Mouse (Mus musculus) kidney, embryonic 15.5 days (tissue): Measurements from ENCODE around the gene Stat5a. TPM values are rescaled to one million over a fixed set of nuclear protein-coding genes. Genes with fewer than 3 reads are reported as not detected.

Experiments used
- ATAC-seq: fragments of 200-750 bp; cut with Nextera tagmentation; replicated peaks from 2 replicates; pipeline ENCODE4 v1.8.0; 2017; ENCODE audit warnings: moderate TSS enrichment; ENCODE audit not compliant: low FRiP score
- H3K27ac ChIP-seq: fragments of 300-500 bp; sonication (generic); 2 replicates; pipeline ENCODE4 v1.5.1; 2015; ENCODE audit warnings: mild to moderate bottlenecking, inconsistent platforms
- H3K27me3 ChIP-seq: fragments of 300-500 bp; sonication (generic); 2 replicates; pipeline ENCODE4 v1.6.1; 2015; ENCODE audit warnings: inconsistent platforms
- H3K36me3 ChIP-seq: fragments of 300-500 bp; sonication (generic); 2 replicates; pipeline ENCODE4 v1.6.1; 2015; ENCODE audit warnings: inconsistent platforms
- H3K4me1 ChIP-seq: fragments of 300-500 bp; sonication (generic); 2 replicates; pipeline ENCODE4 v1.6.1; 2015; ENCODE audit warnings: inconsistent platforms
- H3K4me2 ChIP-seq: fragments of 300-500 bp; sonication (generic); 2 replicates; pipeline ENCODE4 v1.6.1; 2015; ENCODE audit warnings: moderate library complexity, mild to moderate bottlenecking, inconsistent platforms
- H3K4me3 ChIP-seq: fragments of 300-500 bp; sonication (generic); replicated peaks from 2 replicates; pipeline ENCODE4 v1.5.1; 2015; ENCODE audit warnings: mild to moderate bottlenecking, inconsistent platforms
- H3K9ac ChIP-seq: fragments of 300-500 bp; sonication (generic); 2 replicates; pipeline ENCODE4 v1.6.1; 2015; ENCODE audit warnings: mild to moderate bottlenecking, inconsistent platforms
- H3K9me3 ChIP-seq: fragments of 300-500 bp; sonication (generic); replicated peaks from 2 replicates; pipeline ENCODE4 v1.6.1; 2016; ENCODE audit warnings: inconsistent platforms
- WGBS: fragments of 180-500 bp; shearing (Covaris S2); methylation state at CpG from one replicate; pipeline ENCODE4 v1.1.7; 2015; ENCODE audit warnings: mixed read lengths; 5-methylcytosine and 5-hydroxymethylcytosine counted together
- polyA plus RNA-seq: library from polyadenylated mRNA; unstranded; fragments of >200 nt; fragmentation: Nextera tagmentation; extraction: Ambion mirVana; gene quantifications from 2 replicates; pipeline ENCODE4 v1.2.1, GENCODE M21; 2015

Stat5a gene
- polyA plus RNA-seq, 1 experiment from 2014 or later: 3.1 TPM

DNA sequence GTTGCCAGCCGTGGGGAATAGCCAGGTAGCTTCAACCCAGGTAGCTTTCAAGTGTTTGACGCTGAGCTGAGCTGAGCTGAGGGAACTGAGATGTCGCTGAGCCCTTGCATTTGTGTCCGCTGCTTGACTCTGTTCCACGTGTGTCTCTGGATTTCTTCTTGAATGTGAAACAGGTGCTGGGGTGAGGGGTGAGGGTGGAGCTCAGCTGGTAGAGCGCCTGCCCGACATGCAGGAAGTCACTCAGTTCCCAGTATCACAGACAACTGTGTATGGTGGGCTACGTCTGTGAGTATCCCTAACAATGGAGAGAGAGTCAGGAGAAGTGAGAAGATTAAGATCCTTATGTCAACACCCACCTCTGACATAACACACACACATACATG, 11.8 kb downstream of the Stat5a start:
- Histone ChIP-seq H3K4me3 (no peak overlapping the region), H3K9ac (no peak overlapping the region), H3K4me1 (0 out of 2 replicates have a peak, but pooled peaks cover 3% of the 10 kb centered on the region), H3K27me3 (no peaks in the 10 kb centered on the region), H3K27ac (no peak overlapping the region), H3K9me3 (no peaks in the 10 kb centered on the region), H3K4me2 (no peak overlapping the region), H3K36me3 (no peaks in the 10 kb centered on the region)
- no peak for ATAC-seq
- WGBS: 80% methylated on average over 8 of the region's 8 CpGs

DNA sequence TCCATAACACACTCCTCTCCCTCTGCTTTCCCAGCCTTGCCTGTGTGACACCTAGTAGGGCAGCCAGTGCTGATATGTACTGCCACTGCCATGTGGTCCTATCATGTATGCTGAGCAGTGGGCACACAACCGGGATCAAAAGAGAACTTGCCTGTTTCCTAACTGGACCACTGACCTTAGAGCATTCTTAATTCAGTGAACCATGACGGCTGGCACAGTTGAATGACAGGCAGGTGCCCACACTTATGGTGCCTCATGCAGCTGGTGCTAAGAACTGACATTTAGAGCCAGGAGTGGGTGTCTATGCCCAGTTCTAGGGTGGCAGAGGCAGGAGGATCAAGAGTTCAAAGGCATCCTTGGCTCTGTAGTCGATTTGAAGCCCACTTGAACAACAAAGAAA, 16.6 kb downstream of the Stat5a start:
- Histone ChIP-seq H3K27ac (no peak overlapping the region), H3K36me3 (no peaks in the 10 kb centered on the region), H3K9ac (no peak overlapping the region), H3K9me3 (no peaks in the 10 kb centered on the region), H3K27me3 (no peaks in the 10 kb centered on the region), H3K4me2 (no peak overlapping the region), H3K4me3 (no peak overlapping the region), H3K4me1 (0 out of 2 replicates have a peak, but pooled peaks cover 3% of the 10 kb centered on the region)
- no peak for ATAC-seq
- 63% methylated on average over 3 of the region's 3 CpGs for WGBS

DNA sequence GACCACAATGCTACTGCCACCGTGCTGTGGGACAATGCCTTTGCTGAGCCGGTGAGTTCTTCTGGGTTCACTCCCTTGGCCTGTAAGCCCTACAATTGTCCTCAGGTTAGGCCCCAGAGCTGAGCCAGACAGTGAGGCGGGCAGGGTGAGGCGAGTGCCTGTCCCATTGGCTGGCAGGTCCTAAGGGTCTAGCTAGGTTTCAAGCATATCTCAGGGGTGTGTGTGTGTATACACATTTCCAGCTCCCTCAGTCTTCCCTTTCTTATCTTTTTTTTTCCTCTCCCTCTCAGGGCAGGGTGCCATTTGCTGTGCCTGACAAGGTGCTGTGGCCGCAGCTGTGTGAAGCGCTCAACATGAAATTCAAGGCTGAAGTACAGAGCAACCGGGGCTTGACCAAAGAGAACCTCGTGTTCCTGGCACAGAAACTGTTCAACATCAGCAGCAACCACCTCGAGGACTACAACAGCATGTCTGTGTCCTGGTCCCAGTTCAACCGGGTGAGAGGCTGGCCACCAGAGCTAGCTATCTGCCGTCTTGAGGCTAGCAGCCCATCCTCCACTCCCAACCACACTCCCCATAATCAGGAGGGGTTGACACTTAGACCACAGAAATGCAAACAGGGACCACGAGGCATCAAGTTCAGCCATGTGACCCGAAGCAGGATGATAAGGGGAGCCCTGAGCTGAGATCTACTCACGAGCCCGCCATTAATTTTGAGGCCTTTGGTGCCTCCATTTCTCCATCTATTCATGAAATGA, 20.3 kb downstream of the Stat5a start:
- H3K27me3 ChIP-seq: no peaks in the 10 kb centered on the region
- H3K36me3 ChIP-seq: no peaks in the 10 kb centered on the region
- no peaks in the 10 kb centered on the region for H3K9me3 ChIP-seq
- no peak for ATAC-seq
- H3K4me1 ChIP-seq: 0 out of 2 replicates have a peak, but pooled peaks cover 3% of the 10 kb centered on the region
- H3K4me2 ChIP-seq: no peak overlapping the region
- WGBS: 80% methylated on average over 15 of the region's 15 CpGs
- no peak overlapping the region for H3K27ac ChIP-seq
- no peak overlapping the region for H3K9ac ChIP-seq
- H3K4me3 ChIP-seq: no peak overlapping the region

DNA sequence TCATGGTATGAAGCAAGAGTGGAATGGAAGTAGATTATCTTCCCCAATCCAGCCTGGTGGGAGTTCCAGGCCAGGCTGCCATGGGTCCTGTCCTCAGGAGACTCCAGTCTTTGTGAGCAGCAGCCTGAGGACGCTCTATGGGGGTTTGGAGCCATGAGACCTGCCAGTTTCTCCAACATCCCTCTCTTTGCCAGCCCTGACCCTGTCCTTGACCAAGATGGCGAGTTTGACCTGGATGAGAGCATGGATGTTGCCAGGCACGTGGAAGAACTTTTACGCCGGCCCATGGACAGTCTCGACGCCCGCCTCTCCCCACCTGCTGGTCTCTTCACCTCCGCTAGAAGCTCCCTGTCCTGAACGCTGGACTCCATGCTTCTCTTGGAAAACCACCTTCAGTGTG, 24.5 kb downstream of the Stat5a start:
- Histone ChIP-seq H3K4me1 (no peaks in the 10 kb centered on the region), H3K9me3 (no peaks in the 10 kb centered on the region)
- 94% methylated on average over 10 of the region's 10 CpGs for WGBS

DNA sequence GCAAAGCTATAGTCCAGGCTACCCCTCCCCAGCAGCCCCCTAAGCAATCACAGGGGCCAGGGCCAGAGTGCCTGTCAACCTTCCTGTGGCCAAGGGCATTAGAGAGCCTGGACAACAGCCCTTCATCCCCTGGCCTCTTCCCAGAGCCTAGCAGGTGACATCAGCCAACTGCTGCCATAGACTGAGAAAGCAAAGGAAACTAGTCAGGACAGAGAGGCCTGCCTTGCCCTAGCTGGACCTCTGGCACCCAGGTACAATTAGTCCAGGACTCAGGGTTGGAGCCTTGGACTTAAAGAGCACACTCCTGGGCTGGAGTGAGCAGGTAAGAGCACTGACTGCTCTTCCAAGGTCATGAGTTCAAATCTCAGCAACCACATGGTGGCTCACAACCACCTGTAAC, 26.3 kb downstream of the Stat5a start:
- H3K9ac ChIP-seq: no peak overlapping the region
- no peak overlapping the region for H3K4me2 ChIP-seq
- no peak overlapping the region for H3K4me3 ChIP-seq
- no peak overlapping the region for H3K27ac ChIP-seq
- H3K4me1 ChIP-seq: no peaks in the 10 kb centered on the region
- peaks cover 29% of the 10 kb centered on the region for H3K36me3 ChIP-seq
- H3K9me3 ChIP-seq: no peaks in the 10 kb centered on the region
- ATAC-seq: no peak
- H3K27me3 ChIP-seq: no peaks in the 10 kb centered on the region

More for the DNA sequence above, 24.5 kb downstream of the Stat5a start:
- Histone ChIP-seq H3K4me2 (no peak overlapping the region), H3K9ac (no peak overlapping the region), H3K27me3 (no peaks in the 10 kb centered on the region), H3K36me3 (peaks cover 12% of the 10 kb centered on the region), H3K4me3 (no peak overlapping the region), H3K27ac (no peak overlapping the region)
- no peak for ATAC-seq

DNA sequence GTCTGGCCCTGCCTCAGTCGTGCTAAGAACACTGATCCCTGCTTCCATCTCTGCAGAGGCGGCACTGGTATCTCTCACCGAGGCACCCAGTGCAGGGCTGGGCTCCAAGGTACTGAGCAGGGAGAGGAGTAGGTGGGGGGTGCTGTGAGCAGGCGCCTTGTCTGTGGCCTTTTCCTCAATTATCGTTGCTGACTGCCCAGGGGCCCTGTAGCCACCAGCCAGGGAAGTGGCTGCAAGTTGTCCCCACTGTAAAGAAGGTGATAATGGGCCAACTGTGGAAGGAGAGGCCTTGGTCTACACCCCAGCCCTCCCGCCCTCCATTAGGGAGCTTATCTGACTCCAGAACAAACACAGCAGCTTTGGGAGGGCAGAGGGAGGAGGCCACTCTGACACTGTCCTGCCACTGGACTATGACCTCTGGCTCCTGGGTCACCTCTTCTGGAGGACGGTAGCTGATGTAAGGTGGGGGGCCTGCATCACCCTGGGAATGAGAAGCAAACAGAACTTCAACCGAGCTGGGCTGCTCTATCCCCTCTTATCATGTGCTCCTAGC, 27.1 kb downstream of the Stat5a start:
- no peaks in the 10 kb centered on the region for H3K27me3 ChIP-seq
- peaks cover 37% of the 10 kb centered on the region for H3K36me3 ChIP-seq
- WGBS: 52% methylated on average over 8 of the region's 8 CpGs
- no peak overlapping the region for H3K4me2 ChIP-seq
- ATAC-seq: peak; percentile 40; the same call in 1 of the 2 replicates
- no peak overlapping the region for H3K4me3 ChIP-seq
- H3K9me3 ChIP-seq: no peaks in the 10 kb centered on the region
- no peaks in the 10 kb centered on the region for H3K4me1 ChIP-seq
- H3K27ac ChIP-seq: no peak overlapping the region
- no peak overlapping the region for H3K9ac ChIP-seq

DNA sequence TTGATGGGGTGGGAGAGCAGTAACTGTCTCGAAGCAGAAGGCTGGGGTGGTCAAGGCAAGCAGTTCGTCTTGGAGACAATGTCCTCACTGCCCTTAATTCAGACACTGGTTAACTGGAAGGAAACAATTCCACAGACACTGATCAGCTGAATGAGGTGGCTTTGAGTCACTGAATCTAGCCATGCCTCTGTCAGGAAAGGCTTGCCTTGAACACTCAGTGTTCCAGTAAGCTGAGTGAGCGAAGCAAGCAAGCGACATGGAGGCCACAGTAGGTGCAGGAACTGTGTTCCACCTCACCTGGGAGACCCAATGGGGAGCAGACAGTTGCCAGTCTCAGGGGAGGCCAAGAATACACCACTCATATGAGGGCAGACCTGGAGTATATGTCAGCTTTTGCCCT, 28.1 kb downstream of the Stat5a start:
- Histone ChIP-seq H3K27me3 (no peaks in the 10 kb centered on the region), H3K4me3 (no peak overlapping the region), H3K4me2 (no peak overlapping the region), H3K4me1 (no peaks in the 10 kb centered on the region), H3K9me3 (no peaks in the 10 kb centered on the region), H3K27ac (no peak overlapping the region), H3K36me3 (peaks cover 41% of the 10 kb centered on the region), H3K9ac (no peak overlapping the region)
- WGBS: 86% methylated on average over 4 of the region's 4 CpGs
- no peak for ATAC-seq

DNA sequence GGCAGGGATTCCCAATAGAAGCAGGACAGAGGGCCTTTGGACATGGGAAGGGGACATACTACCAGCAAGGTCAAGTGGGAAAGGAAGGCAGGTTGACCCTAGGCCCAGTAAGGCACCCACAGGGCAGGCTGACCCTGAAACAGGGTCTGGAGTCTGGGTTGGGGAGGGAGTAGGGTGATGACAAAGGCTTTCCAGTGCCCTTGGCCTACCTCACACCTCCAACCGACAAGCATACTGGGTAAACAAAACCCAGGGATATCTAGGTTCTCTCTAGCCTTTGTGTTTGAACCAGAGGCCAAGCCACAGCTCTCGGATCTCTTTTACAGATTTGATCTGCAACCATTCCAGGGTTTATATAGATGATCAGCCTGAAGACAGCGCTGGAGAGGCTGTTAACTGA, 28.6 kb downstream of the Stat5a start:
- H3K4me3 ChIP-seq: no peak overlapping the region
- H3K27me3 ChIP-seq: no peaks in the 10 kb centered on the region
- no peak for ATAC-seq
- H3K27ac ChIP-seq: no peak overlapping the region
- WGBS: 81% methylated on average over 3 of the region's 3 CpGs
- H3K36me3 ChIP-seq: peaks cover 46% of the 10 kb centered on the region
- H3K4me2 ChIP-seq: no peak overlapping the region
- H3K9ac ChIP-seq: no peak overlapping the region
- H3K4me1 ChIP-seq: no peaks in the 10 kb centered on the region
- no peaks in the 10 kb centered on the region for H3K9me3 ChIP-seq

DNA sequence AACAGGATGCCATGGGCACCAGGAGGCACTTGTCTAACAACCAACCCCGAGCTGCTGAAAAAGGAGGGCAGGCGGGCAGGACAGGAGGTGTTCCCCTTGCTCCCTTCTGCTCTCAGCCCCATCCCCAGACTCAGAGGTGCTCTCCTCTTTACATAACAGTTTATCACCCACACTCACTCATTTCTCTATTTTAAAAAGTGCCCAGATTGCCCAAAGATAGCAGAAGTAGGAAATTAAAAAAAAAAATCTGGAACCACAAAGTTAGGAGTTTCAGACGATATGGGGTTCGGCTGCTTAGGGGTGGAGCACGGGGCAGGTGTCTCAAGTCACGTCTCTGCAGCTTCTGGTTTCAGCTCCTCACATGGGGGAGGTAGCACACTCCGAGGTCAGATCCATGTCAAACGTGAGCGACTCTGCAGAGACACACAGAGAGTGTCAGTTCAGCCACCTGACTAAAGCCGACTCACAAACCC, 29.2 kb downstream of the Stat5a start:
- no peaks in the 10 kb centered on the region for H3K27me3 ChIP-seq
- H3K9me3 ChIP-seq: no peaks in the 10 kb centered on the region
- H3K4me1 ChIP-seq: no peaks in the 10 kb centered on the region
- no peak overlapping the region for H3K9ac ChIP-seq
- H3K27ac ChIP-seq: no peak overlapping the region
- no peak for ATAC-seq
- H3K4me3 ChIP-seq: no peak overlapping the region
- WGBS: 43% methylated on average over 10 of the region's 10 CpGs
- peaks cover 50% of the 10 kb centered on the region for H3K36me3 ChIP-seq
- no peak overlapping the region for H3K4me2 ChIP-seq

DNA sequence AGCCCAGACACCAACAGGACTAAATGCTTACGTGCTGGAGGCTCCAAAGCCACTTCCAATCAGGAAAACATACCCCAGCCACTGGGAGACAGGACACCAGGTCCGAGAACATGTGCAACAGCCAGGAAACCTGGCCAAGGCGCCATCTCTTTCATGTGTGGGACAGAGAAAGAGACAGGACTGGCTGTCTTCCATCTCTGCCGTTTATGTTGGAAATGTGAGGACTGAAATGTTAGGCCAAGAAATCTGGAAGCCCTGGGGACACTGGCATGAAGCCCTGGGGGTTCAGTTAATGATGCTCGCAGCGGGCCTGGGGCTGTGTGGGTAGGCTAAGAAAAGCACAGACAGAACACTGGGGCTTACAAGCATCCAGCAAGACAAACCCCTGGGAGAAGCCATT, 31.3 kb downstream of the Stat5a start:
- Histone ChIP-seq H3K36me3 (peaks cover 55% of the 10 kb centered on the region), H3K9ac (no peak overlapping the region), H3K27me3 (no peaks in the 10 kb centered on the region), H3K4me3 (no peak overlapping the region), H3K4me1 (peaks cover 4% of the 10 kb centered on the region; the same call in 1 of the 2 replicates), H3K27ac (no peak overlapping the region), H3K4me2 (no peak overlapping the region), H3K9me3 (no peaks in the 10 kb centered on the region)
- no peak for ATAC-seq
- 90% methylated on average over 6 of the region's 6 CpGs for WGBS

GRCm38 (mm10) chr11:100891256-100892123, 32.3 kb downstream of the Stat5a start:
- Histone ChIP-seq H3K27ac (no peak overlapping the region), H3K9ac (no peak overlapping the region), H3K4me1 (peaks cover 4% of the 10 kb centered on the region; the same call in 1 of the 2 replicates), H3K27me3 (no peaks in the 10 kb centered on the region), H3K36me3 (peaks cover 60% of the 10 kb centered on the region), H3K9me3 (no peaks in the 10 kb centered on the region), H3K4me3 (no peak overlapping the region), H3K4me2 (no peak overlapping the region)
- 59% methylated on average over 15 of the region's 15 CpGs for WGBS
- no peak for ATAC-seq

GRCm38 (mm10) chr11:100892435-100892834, 33.3 kb downstream of the Stat5a start:
- ATAC-seq: no peak
- WGBS: 78% methylated on average over 5 of the region's 5 CpGs
- no peak overlapping the region for H3K9ac ChIP-seq

More at GRCm38 (mm10) chr11:100892435-100892834, 33.3 kb downstream of the Stat5a start:
- H3K4me3 ChIP-seq: no peak overlapping the region
- H3K27ac ChIP-seq: no peak overlapping the region
- H3K4me1 ChIP-seq: peaks cover 4% of the 10 kb centered on the region; the same call in 1 of the 2 replicates
- no peak overlapping the region for H3K4me2 ChIP-seq
- no peaks in the 10 kb centered on the region for H3K27me3 ChIP-seq
- no peaks in the 10 kb centered on the region for H3K9me3 ChIP-seq
- peaks cover 62% of the 10 kb centered on the region for H3K36me3 ChIP-seq
